ENCODE assay signal across 25 mouse cellular contexts in genomic region chr9:66752849-66753248, GRCm38 (mm10). TPM values are rescaled to one million over a fixed set of nuclear protein-coding genes. Genes with fewer than 3 reads are reported as not detected.
DNase-seq lines count a peak whose midpoint lies in the region; ATAC-seq and TF ChIP-seq lines count a peak whose summit lies in the region.
"Had no signal": no experiment of that assay in that cellular context is flagged by ENCODE, and none has a peak within 500 bp of the region (broad histone marks: within the 10 kb centered on the region; RNA-seq: fewer than 3 reads in every experiment).

No protein-coding gene starts in this region.

- WGBS in forebrain, postnatal 0 days = 84% methylated on average over 6 of the region's 6 CpGs
- 82% methylated on average over 6 of the region's 6 CpGs for WGBS in forebrain, embryonic 16.5 days

- H3K27ac ChIP-seq in forebrain, postnatal 0 days (ENCODE audit: low read depth, low read length) = no peak overlapping the region
- no peak overlapping the region for H3K27ac ChIP-seq in forebrain, embryonic 16.5 days (ENCODE audit: low read length)
- H3K27ac ChIP-seq: forebrain, embryonic 15.5 days; hindbrain, embryonic 10.5 days; intestine, embryonic 15.5 days; macrophage; midbrain, embryonic 10.5 days; neural tube, embryonic 13.5 days; stomach, postnatal 0 days had no signal

- H3K9ac ChIP-seq in forebrain, postnatal 0 days = no peak overlapping the region
- H3K9ac ChIP-seq in forebrain, embryonic 16.5 days (replicated peaks; ENCODE audit: low read depth, low read length) = no peak overlapping the region
- H3K9ac ChIP-seq: forebrain, embryonic 15.5 days; intestine, embryonic 15.5 days; neural tube, embryonic 13.5 days had no signal

- no peak for TF ChIP-seq CTCF in forebrain, postnatal 0 days (IDR thresholded peaks at IDR 0.05; ENCODE audit: low read depth)

- DNase-seq in forebrain, postnatal 0 days = no peak
- peak; percentile 55 to 73 for DNase-seq in right cerebral cortex, adult 2 months (ENCODE audit: low spot score in 2 of 2)
- DNase-seq in right cerebral cortex, postnatal 4 days = no peak
- peak; percentile 21 to 38 for DNase-seq in left cerebral cortex, postnatal 36 days (ENCODE audit: low spot score in 2 of 2)
- DNase-seq in spleen, postnatal 10 days (ENCODE audit: low spot score in 2 of 2) = no peak
- no peak for DNase-seq in MN1 (ENCODE audit: low spot score)
- DNase-seq: adrenal gland, postnatal 10 days; cerebellum, adult 9-10 months; kidney, adult 9 months; kidney, postnatal 36 days; layer of hippocampus, adult 9-11 months had no signal

- no peak overlapping the region for H3K4me2 ChIP-seq in forebrain, postnatal 0 days (ENCODE audit: low read depth)
- no peak overlapping the region for H3K4me2 ChIP-seq in forebrain, embryonic 16.5 days (ENCODE audit: low read length)
- H3K4me2 ChIP-seq: forebrain, embryonic 15.5 days; heart, embryonic 11.5 days; intestine, embryonic 15.5 days; neural tube, embryonic 13.5 days had no signal

- H3K9me3 ChIP-seq in forebrain, postnatal 0 days (ENCODE audit: low read length) = no peaks in the 10 kb centered on the region
- no peaks in the 10 kb centered on the region for H3K9me3 ChIP-seq in forebrain, embryonic 16.5 days (ENCODE audit: control insufficient read depth, low read length)
- H3K9me3 ChIP-seq: forebrain, embryonic 15.5 days; hindbrain, embryonic 10.5 days; intestine, embryonic 15.5 days; midbrain, embryonic 10.5 days; neural tube, embryonic 13.5 days had no signal

- H3K4me1 ChIP-seq in forebrain, postnatal 0 days (ENCODE audit: insufficient read depth) = no peaks in the 10 kb centered on the region
- no peaks in the 10 kb centered on the region for H3K4me1 ChIP-seq in forebrain, embryonic 16.5 days (replicated peaks; ENCODE audit: control insufficient read depth, insufficient read depth, low read length)
- H3K4me1 ChIP-seq: forebrain, embryonic 15.5 days; hindbrain, embryonic 10.5 days; intestine, embryonic 15.5 days; midbrain, embryonic 10.5 days; neural tube, embryonic 13.5 days had no signal

- no peak overlapping the region for H3K4me3 ChIP-seq in forebrain, postnatal 0 days (ENCODE audit: low read depth, low read length)
- no peak overlapping the region for H3K4me3 ChIP-seq in forebrain, embryonic 16.5 days (replicated peaks; ENCODE audit: low read length)
- H3K4me3 ChIP-seq: forebrain, embryonic 15.5 days; hindbrain, embryonic 10.5 days; intestine, embryonic 15.5 days; midbrain, embryonic 10.5 days; myocyte; neural tube, embryonic 13.5 days had no signal

- H3K36me3 ChIP-seq in forebrain, postnatal 0 days (ENCODE audit: insufficient read depth) = no peaks in the 10 kb centered on the region
- no peaks in the 10 kb centered on the region for H3K36me3 ChIP-seq in forebrain, embryonic 16.5 days (ENCODE audit: control insufficient read depth, insufficient read depth)
- H3K36me3 ChIP-seq: forebrain, embryonic 15.5 days; hindbrain, embryonic 10.5 days; intestine, embryonic 15.5 days; midbrain, embryonic 10.5 days; neural tube, embryonic 13.5 days had no signal

- H3K27me3 ChIP-seq in forebrain, postnatal 0 days (ENCODE audit: insufficient read depth, low read length) = no peaks in the 10 kb centered on the region
- no peaks in the 10 kb centered on the region for H3K27me3 ChIP-seq in forebrain, embryonic 16.5 days (replicated peaks; ENCODE audit: control insufficient read depth, insufficient read depth, low read length)
- H3K27me3 ChIP-seq: forebrain, embryonic 15.5 days; intestine, embryonic 15.5 days; neural tube, embryonic 13.5 days had no signal

- peak; percentile 32; the same call in 1 of the 2 replicates for ATAC-seq in forebrain, postnatal 0 days
- ATAC-seq in forebrain, embryonic 16.5 days = no peak
- ATAC-seq in megakaryocyte, adult 5-6 weeks (ENCODE audit: poor library complexity, severe bottlenecking) = no peak
- ATAC-seq: forebrain, embryonic 15.5 days; hindbrain, embryonic 16.5 days; intestine, embryonic 15.5 days; midbrain, embryonic 16.5 days had no signal

- intact Hi-C loops in left cerebral cortex, postnatal 36 days (cut with DNase I) = no loop called here

RNA-seq across cellular contexts. Expression of gene Car12, which starts 39.4 kb away (rescaled TPM):
- total RNA-seq in forebrain, postnatal 0 days (2014; rRNA removed) = 3.6 and 6.1 TPM in 2 replicates
- polyA plus RNA-seq in forebrain, postnatal 0 days (2015; fragmentation: Nextera tagmentation; extraction: Ambion mirVana) = 3.5 and 5.3 TPM in 2 replicates
- 3.3 and 4.4 TPM in 2 replicates for polyA plus RNA-seq in forebrain, embryonic 16.5 days (2015; fragmentation: Nextera tagmentation; extraction: Ambion mirVana)
- total RNA-seq in left cerebral cortex, postnatal 36 days (2021) = 10 to 100 TPM in 1 of 2 experiments, 1 to 10 TPM in 1; 8.7 to 15.4 TPM
- 0.09 and 0.16 TPM in 2 replicates for total RNA-seq in megakaryocyte, adult 5-6 weeks (2015)
- 0.11 TPM in 1 of 2 replicates, not detected in the other for total RNA-seq in megakaryocyte, adult 5-6 weeks (2017)
- total RNA-seq: liver, adult 2 months had no signal
- polyA plus RNA-seq: liver, adult 2 months had no signal

RNA-seq across cellular contexts. Expression of gene Aph1b, which starts 42.4 kb away (rescaled TPM):
- 32.9 and 37.8 TPM in 2 replicates for total RNA-seq in forebrain, postnatal 0 days (2014; rRNA removed)
- polyA plus RNA-seq in forebrain, postnatal 0 days (2015; fragmentation: Nextera tagmentation; extraction: Ambion mirVana) = 15.4 and 17.7 TPM in 2 replicates
- 32.9 and 34.3 TPM in 2 replicates for polyA plus RNA-seq in forebrain, embryonic 16.5 days (2015; fragmentation: Nextera tagmentation; extraction: Ambion mirVana)
- 10 to 100 TPM; 19.5 to 19.6 TPM for total RNA-seq in left cerebral cortex, postnatal 36 days (2021)
- 9.7 and 10.6 TPM in 2 replicates for total RNA-seq in megakaryocyte, adult 5-6 weeks (2015)
- 7.0 and 7.8 TPM in 2 replicates for total RNA-seq in megakaryocyte, adult 5-6 weeks (2017)

RNA-seq across cellular contexts. Expression of gene Gm10647, which starts 44.0 kb away (rescaled TPM):
- total RNA-seq in forebrain, postnatal 0 days (2014; rRNA removed) = 0.23 and 0.90 TPM in 2 replicates
- polyA plus RNA-seq in forebrain, postnatal 0 days (2015; fragmentation: Nextera tagmentation; extraction: Ambion mirVana) = 0.33 TPM in 1 of 2 replicates, not detected in the other
- polyA plus RNA-seq in forebrain, embryonic 16.5 days (2015; fragmentation: Nextera tagmentation; extraction: Ambion mirVana) = 0.42 and 0.43 TPM in 2 replicates
- total RNA-seq in left cerebral cortex, postnatal 36 days (2021) = under 1 TPM; 0.30 to 0.88 TPM
- total RNA-seq in megakaryocyte, adult 5-6 weeks (2015) = 0.22 TPM in 1 of 2 replicates, not detected in the other
- 0.48 TPM in 1 of 2 replicates, not detected in the other for total RNA-seq in megakaryocyte, adult 5-6 weeks (2017)
- polyA plus RNA-seq: macrophage, myocyte had no signal

Comparison
In these comparisons a context has a peak if more than half of its experiments do, and no peak if none do; other contexts are left out.
1. DNase-seq: peak in right cerebral cortex, adult 2 months (2 of 2) and left cerebral cortex, postnatal 36 days (2 of 2); none in forebrain, postnatal 0 days (single experiment), right cerebral cortex, postnatal 4 days (single experiment), spleen, postnatal 10 days (0 of 2) and MN1 (single experiment).